Mouse (Mus musculus): ENCODE data around the gene Usp48.
A peak's percentile ranks its signal among the peaks of the same experiment; 100 is the strongest.

Usp48 gene

DNA sequence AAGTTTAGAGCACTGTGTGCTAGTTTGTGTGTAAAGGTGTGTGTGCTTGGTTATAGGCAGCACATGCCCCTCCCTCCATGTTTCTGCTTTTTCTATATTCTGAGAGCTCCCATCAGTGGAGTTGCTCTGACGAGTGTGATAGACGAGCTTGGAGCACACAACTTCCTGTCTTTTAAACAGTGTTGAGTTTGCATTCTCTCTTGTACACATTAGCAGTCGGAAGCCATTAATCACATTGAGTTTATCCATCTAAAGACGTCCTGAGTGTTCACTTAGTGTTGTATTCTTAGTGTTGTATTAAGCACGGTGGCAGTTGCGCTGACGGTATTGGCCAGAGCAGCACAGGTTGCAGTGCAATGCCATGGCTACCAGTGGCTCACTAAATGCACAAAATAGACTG lies 15.7 kb downstream of the Usp48 start:
- no peak for DNase-seq (ENCODE audit: low read depth in 1 of 2, low spot score in 2 of 2)

DNA sequence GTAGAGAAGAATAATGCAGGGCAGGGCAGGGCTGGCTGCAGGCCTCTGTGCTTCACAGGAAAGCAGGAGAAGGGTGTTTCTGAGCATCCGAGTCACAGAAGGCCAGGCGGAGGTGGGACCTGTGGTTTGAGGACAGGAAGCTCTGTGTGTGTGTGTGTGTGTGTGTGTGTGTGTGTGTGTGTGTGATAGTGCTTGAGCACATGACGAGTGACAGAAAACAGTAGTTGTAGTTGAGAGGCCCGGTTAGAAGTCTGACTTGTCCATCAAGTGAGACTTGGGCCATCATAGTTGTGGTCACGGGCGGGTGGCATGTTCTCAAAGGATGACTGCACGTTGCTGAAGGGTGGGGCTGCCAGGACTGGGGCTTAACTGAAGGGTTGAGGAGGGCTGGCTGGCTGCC lies 16.1 kb downstream of the Usp48 start:
- DNase-seq (ENCODE audit: low read depth in 1 of 2, low spot score in 2 of 2): peak in 1 of 2 experiments; percentile 7

DNA sequence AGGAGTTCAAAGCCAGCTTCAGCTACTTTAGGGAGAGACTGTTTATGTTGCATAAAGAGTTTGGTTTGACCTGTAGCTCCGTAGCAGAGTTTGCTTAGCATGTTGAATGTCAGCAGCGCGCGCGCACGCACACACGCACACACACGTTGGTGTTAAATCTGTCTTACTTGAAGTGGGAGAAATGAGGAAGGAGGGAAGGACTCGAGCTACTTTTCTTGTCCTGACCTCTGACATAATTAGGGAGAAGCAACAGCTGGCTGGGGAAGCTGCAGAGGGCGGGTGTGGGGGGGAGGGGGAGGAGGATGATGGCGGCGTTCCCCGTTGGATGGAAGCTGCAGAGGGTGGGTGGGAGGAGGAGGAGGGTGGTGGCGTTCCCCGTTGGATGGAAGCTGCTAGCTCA lies 16.7 kb downstream of the Usp48 start:
- DNase-seq (ENCODE audit: low read depth in 1 of 2, low spot score in 2 of 2): no peak

DNA sequence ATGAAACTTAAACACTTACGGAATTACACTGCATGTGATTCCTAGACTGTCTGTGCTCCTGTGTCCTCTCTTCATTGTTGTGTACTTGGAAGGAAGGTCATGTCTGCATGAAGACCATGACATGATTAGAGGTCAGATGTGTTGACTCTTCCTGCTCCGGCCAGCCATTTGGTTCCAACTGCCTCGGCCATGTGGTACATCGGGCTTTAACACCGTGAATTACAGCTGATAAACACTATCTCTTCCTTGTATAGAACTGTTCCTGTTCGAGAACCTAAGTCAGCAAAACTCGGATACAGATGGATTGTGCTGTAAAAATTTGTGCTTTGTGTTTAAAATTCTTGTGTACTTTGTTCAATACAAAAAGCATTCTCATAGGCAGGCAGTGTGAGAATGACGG lies 29.3 kb downstream of the Usp48 start:
- no peak for DNase-seq (ENCODE audit: low read depth in 1 of 2, low spot score in 2 of 2)

DNA sequence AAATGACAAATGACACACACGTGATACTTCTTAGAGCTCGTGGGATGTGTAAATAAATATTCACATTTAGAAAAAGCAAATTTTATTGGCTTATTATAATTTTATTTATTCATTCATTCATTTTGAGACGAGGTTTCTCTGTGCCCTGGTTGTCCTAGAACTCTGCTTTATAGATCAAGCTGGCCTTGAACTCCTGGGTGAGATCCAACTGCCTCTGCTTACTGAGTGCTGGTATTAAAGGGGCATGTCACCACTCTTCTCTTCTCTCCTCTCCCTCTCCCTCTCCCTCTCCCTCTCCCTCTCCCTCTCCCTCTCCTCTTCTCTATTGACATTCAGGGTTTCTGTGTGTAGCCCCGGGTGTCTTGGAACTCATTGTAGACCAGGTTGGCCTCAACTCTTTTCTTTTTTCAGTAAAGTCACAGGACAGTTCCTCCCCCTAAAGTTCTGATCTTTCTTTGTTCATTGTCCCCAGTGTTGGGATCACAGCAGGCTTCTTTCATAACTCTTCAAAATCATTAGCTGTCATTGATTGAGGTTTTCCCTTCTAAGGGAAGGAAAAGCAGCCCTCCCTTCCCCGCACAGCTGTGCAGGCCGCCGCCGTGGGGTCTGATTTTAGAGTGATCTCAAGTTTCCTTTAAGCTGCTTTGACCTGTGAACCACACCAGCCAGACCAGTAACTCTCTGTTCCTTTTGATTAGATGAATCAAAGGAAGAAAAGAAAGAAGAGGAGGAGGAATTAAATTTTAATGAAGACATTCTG lies 34.1 kb downstream of the Usp48 start:
- no peak for DNase-seq (ENCODE audit: low read depth in 1 of 2, low spot score in 2 of 2)

DNA sequence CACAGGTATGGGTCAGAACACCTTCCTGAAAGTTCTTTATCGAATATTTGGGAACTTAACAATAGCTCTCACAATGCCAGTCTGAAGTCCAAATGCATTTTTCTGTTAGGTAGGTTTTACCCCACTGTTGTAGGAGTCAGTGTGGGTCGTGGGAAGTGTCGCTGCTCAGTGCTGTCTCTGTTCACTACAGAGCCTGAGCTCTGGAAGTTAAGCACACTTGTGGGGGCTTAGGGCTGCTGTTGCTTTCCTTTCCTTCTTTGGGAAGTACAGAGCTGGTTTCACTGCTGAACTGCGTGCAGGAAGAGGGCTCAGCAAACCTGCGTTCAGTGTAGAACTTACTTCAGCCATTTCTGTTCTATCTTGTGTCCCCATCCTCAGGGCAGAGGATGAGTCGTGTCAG lies 34.8 kb downstream of the Usp48 start:
- no peak for DNase-seq (ENCODE audit: low read depth in 1 of 2, low spot score in 2 of 2)

DNA sequence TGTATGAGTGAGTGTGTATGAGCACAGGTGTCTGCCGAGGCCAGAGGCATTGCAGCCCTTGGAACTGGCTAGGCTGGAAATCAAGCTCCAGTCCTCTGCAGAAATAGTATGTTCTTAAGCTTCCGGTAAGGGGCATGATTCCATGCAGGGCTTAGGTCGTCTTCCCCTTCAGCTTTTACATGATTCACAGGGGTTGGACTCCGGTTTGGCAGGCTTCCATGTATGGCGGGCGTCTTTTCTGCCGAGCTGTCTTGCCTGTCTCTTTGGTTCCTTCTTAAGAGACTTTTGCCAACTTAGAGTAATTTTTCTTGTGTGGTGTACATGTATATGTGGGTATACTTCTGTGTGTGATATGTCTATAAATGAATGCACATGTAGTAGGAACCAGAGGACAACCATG lies 35.8 kb downstream of the Usp48 start:
- DNase-seq (ENCODE audit: low read depth in 1 of 2, low spot score in 2 of 2): no peak

DNA sequence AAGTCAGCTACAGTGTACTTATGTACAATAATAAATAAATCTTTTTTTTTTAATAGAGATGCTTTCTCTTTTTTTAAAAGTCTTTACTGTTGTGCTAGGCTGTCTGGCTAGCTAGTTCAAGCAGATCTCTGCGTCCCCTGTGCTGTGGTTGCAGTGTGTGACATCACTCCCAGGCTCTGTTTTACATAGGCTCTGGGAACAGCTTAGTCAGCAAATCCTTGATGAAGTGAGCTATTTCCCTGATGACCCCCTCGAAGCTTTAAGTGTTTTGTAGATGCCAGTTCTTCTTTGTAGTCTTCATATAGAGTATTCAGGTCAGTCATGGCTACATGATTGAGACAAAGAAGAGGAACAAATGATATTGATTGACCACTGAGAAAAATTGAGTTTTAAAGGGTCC lies 36.6 kb downstream of the Usp48 start:
- no peak for DNase-seq (ENCODE audit: low read depth in 1 of 2, low spot score in 2 of 2)

DNA sequence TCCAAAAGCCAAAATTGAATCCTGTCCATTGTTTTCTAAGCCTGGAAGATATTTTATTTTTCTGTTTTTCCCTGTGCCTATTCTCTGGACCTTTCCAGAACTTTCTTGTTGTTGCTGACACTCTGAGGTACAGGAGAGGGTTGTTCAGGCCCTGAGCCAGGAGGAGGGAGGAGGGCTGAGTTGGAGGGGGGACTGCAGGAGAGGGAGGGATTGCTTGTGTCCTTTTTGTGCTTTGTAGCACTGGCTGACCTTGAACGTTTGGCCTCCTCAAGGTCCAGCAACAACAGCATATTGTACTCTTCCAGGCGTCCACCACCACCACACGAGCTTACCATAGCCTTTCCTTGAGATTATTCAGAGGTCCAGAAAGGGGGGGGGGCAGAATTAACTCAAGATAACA lies 38.0 kb downstream of the Usp48 start:
- no peak for DNase-seq (ENCODE audit: low read depth in 1 of 2, low spot score in 2 of 2)

DNA sequence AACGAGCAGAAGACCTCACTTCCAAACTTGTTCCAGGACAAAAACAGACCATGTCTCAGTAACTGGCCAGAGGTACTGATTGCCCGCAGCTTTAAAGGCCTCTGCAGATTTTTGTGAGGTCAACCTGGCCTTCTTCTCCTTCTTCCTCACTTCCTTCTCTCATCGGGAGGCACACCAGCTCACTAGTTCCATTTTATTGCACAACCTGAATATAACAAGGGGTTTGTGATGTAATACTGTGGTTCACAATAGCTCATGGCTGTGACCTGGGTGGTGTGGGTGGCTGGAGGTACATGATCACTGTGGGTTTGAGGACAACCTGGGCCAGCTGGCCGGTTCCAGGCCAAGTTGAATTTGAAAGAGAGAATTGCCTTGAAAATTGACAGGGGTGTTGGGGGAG lies 39.8 kb downstream of the Usp48 start:
- DNase-seq (ENCODE audit: low read depth in 1 of 2, low spot score in 2 of 2): no peak

DNA sequence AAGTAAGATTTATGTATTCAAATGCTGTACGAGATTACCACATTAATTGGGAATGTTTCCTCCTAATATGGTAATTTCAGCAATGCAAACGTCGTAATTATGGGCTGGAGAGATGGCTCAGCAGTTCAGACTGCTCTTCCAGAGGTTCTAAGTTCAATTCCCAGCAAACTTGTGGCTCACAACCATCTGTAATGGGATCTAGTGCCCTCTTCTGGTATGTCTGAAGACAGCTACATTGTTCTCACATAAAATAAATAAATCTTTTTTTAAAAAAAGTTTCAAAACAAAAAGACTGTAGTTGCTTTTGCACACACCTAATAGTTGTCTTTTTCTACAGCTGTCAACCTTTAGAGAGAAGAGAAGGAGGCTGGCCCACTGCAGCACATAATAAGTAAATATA lies 43.0 kb downstream of the Usp48 start:
- DNase-seq (ENCODE audit: low read depth in 1 of 2, low spot score in 2 of 2): no peak

DNA sequence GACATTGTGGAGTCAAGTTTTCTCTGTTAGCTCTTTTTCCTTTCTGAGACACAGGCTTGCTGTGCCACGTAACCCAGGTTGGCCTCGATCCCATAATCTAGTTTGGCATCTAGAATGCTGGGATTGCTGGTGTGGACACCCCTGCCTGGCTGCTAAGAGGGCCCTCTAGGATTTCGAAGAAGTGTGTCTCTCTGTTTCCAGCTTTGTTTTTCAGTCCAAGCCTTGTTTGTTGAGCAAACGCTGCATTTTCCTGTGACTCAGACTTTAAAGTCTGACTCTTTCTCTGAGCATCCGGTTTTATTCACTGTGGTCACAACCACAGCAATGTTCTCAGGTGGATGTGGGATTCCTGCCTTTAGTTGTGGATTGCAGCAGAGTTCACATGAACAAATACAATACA lies 48.0 kb downstream of the Usp48 start:
- DNase-seq (ENCODE audit: low read depth in 1 of 2, low spot score in 2 of 2): no peak

DNA sequence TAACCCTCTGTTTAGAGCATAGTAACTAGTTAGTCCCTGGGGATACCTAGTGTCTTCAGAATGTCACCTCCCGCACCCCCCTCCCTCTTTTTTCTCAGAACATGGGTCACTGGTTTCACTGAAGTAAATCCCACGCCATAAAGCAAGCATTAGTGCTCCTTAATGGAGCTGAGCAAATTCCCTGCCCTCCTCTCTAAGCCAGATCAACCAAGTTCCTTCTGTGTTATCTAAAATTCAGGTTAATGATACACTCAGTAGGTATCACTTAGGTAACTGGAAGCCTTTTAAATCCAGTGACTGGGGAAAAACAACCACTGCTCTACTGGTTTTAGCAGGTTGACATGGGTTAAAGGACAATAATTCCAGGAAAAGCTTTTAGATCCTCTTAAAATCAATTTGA lies 48.5 kb downstream of the Usp48 start:
- DNase-seq (ENCODE audit: low read depth in 1 of 2, low spot score in 2 of 2): no peak

DNA sequence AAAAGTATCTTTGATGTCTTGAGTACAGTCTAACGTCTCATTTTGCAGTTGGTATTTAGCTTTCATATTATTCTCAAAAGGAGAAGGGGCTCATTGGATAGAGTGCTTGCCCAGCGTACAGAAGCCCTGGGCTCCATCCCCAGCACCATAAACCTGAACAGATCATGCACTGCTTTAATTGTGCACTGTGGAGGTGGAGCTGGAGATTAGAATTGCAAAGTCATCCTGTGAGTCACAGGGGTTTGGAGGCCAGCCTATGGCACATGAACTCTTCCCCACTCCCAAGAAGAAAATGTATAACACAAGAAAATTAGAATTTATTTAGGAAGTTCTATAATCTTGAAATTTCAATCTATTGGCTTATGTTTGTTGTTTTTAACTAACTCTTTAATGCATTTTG lies 49.9 kb downstream of the Usp48 start:
- no peak for DNase-seq (ENCODE audit: low read depth in 1 of 2, low spot score in 2 of 2)

DNA sequence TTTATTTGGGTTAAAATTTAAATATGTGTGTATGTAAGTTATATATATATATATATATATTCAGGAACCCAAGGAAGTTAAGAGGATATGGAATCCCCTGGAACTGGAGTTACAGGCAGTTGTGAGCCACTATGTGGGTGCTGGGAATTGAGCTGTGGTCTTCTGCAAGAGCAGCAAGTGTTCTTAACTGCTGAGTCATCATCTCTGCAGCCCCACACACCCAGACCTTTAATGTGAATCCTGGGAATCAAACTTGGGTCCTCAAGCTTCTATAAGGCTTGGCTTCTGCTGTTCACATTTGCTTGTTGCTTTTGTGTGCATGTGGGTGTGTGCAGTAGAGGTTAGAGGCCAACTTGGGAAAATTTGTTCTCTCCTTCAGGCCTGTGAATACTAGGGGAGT lies 52.7 kb downstream of the Usp48 start:
- DNase-seq (ENCODE audit: low read depth in 1 of 2, low spot score in 2 of 2): no peak

DNA sequence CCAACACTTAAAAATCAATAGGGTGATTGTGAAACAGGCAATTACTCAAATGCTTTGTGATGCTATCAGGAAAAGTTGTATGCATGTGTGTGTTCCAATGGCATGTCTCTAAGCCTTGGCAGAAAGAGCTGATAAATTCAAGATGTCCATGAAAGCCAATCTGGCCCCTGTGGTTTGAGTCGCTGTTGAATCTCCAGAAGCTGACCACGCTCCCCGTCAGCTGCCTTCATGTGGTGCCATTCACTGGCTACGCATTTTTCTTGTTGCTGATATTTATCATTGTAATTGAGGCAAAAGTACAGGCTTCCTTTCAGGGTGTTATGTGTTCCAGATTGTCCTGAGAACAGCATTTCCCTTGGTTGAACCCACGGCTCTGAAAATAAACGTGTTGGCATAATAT lies 54.1 kb downstream of the Usp48 start:
- no peak for DNase-seq (ENCODE audit: low read depth in 1 of 2, low spot score in 2 of 2)

DNA sequence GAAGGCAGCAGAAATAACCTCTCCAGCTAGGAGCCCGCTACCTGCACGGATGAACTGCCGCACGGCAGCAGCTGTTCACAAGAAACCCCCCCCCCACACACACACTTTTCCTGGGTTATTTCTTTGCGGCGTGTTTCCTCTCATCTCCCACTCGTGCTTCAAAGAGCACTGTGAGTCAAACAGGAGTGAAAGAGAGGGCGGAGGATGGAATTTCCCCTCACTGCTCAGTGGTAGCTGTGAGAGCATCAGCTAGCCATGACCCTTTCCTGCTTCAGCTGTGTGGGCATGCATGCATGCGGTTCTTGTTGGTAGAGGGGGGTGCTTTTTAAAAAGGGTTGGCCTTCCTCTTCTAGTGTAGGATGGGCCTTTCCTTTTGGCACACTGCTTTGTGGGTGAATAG lies 54.7 kb downstream of the Usp48 start:
- no peak for DNase-seq (ENCODE audit: low read depth in 1 of 2, low spot score in 2 of 2)

DNA sequence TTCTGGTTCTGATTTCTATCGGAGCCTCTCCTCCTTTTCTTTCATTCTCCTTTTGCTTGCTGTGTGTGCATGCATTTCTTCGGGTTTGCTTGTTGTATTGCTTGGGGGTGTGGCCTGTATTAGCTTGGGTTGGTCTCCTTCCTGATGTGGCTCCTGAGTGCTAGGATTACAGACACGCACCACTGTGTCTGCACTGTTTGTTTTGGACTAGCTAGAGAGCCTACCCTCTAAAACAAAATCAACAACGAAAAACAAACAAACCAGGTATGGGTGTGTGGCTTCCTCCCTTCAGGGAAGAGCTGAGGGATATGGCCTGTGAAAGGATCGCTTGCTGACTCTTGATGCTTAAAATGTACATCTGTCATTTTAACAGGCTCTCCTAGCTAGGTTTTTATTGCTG lies 57.4 kb downstream of the Usp48 start:
- no peak for DNase-seq (ENCODE audit: low read depth in 1 of 2, low spot score in 2 of 2)

DNA sequence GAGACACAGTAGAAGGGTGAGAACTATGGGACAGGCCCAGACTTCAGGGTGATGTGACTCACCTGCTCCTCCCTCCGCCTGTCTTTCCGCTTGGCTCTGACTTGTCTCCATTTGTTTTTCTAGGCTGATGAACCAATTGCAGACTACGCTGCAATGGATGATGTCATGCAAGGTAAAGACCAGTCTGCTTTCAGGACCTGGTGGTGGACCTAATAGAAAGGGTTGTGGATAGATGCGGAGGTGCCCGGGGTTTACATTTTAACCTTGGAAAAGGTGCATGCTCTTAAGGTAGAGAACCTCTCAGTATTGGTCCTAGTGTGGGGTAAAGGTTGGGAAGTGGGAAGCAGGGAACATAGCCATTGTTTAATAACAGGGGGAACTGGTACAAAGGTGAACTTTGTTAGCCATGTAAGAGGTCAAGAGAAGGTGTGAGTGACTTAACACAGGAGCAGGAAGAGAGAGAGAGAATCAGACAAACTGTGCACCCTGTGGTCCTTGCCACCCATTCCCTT lies 59.3 kb downstream of the Usp48 start:
- DNase-seq (ENCODE audit: low read depth in 1 of 2, low spot score in 2 of 2): no peak

DNA sequence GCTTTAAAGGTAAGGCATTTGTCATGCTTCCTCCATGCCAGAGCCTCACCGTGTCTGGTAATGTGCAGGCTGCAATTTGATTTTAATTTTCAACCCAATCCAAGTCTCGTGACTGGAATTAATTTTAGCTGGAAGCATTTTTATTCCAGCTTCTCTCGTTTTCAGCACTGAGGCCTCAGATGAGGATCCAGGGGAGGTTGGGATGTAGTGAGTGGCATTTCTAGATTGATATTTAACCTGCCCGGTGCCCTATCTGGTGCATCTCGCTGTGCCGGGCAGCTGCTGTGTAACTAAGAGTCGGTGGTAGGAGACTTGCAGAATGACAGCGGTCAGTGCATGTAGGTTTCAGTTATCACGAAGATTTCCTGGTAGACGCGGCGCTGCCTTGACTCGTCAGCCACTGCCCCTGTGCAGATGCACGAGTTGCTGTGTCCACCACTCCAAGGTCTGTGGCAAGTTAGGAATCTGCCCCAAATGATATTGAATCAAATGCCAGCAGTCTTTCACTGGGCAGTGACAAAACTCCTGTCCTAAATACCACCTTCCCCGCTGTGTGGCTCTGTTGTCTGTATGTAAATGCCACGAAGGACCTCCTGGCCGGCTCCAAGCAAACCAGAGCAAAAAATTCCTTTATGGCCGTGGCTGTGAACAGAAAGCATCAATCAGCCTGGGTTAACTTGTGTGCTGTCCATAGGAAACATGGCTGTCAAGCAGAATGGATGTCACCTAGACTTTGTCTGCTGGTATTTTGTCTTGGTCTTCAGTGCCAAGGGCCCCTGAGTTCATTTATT lies 61.9 kb downstream of the Usp48 start:
- no peak for DNase-seq (ENCODE audit: low read depth in 1 of 2, low spot score in 2 of 2)

DNA sequence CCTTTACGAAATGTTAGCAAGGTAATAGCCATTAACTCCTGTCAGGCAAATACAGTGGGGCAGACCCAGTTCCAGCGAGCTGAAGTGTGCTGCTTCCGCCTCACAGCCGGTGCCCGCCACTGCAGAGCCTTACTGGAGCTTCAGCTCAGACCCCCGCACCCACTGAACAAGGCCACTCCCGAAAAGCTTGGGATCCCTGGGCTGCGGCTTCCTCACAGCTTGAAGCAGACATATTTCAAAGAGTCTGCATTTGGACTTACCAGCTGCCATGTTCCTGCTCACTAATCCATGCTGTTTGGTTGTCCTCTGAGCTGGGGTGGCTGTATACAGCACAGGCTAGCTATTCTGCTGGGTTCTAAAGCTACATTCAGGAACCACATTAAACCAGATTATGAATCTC lies 64.1 kb downstream of the Usp48 start:
- DNase-seq (ENCODE audit: low read depth in 1 of 2, low spot score in 2 of 2): no peak

DNA sequence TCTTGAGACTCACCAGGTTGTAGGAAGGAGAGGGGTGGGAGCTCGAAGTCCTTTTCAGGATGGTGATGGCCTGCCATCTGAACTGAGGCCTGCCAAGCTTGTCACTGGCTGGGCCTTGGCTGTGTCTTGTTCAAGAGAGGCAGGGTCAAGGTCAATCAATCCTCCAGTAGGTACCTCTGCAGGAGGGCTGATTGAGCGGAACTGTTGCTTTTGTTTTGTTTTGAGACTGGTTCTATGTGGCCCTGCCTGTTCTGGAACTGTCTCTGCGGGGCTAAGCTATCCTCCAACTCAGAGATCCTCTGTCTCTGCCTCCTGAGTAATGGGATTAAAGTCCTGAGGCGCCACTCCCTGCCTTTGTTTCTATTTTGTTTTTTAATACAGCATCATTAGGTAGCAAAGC lies 66.0 kb downstream of the Usp48 start:
- no peak for DNase-seq (ENCODE audit: low read depth in 1 of 2, low spot score in 2 of 2)

All from monocyte, adult 2 months (primary cell).